Mouse (Mus musculus): ENCODE results near the gene Kmt2e. TPM values are rescaled to one million over a fixed set of nuclear protein-coding genes. Genes with fewer than 3 reads are reported as not detected.

Kmt2e gene
- polyA plus RNA-seq, 1 experiment from 2014 or later: 99.7 TPM

DNA sequence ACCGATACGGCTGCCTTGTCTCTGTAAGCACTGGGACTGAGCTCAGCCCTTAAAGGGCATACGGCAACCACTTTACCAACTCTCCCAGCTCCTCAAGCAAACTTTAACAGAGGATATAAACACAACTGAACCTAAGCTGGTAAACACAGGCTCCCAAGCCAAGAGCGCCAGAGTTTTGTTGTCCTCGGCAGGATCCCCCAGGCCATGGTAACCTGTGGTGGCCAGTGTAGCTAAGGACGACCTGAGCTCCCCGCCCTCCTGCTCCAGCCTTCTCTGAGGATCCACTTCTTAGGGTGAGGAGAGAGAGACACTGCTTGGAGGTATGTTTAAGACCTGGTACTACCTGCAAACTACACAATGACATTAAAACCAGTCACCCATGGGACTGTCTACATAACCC lies 78.3 kb downstream of the Kmt2e start:
- Histone ChIP-seq H3K4me2 (no peak overlapping the region), H3K36me3 (peaks cover 10% of the 10 kb centered on the region; the same call in 1 of the 2 replicates), H3K27ac (no peak overlapping the region), H3K9me3 (no peaks in the 10 kb centered on the region), H3K27me3 (replicated peaks) (no peaks in the 10 kb centered on the region), H3K9ac (no peak overlapping the region), H3K4me1 (no peaks in the 10 kb centered on the region), H3K4me3 (replicated peaks) (no peak overlapping the region)
- 88% methylated on average over 7 of the region's 7 CpGs for WGBS
- no peak for ATAC-seq (ENCODE audit: insufficient read depth, low FRiP score, low read depth)

DNA sequence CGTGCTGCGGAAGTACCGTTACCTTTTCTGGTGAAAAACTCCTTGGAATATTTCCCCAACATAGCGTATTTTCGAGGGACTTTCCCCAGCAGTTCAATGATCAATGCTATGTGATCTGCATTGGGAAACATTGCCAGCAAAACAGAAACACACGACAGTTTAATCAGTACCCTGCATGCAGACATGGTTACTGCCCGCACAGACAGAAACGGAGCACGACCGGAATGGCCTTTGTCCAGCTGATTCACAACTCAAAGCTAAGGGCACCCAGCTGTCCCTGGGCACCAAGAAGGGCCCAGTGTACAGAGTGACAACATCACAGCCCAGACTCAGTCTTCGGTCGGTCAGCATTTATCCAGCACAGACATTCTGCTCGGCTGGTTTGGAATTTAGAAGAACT lies 79.2 kb downstream of the Kmt2e start:
- ATAC-seq (ENCODE audit: insufficient read depth, low FRiP score, low read depth): no peak
- Histone ChIP-seq H3K4me2 (no peak overlapping the region), H3K9ac (no peak overlapping the region), H3K27ac (no peak overlapping the region), H3K36me3 (peaks cover 15% of the 10 kb centered on the region; the same call in 1 of the 2 replicates), H3K4me3 (replicated peaks) (no peak overlapping the region), H3K27me3 (replicated peaks) (no peaks in the 10 kb centered on the region), H3K9me3 (no peaks in the 10 kb centered on the region), H3K4me1 (no peaks in the 10 kb centered on the region)
- 93% methylated on average over 13 of the region's 13 CpGs for WGBS

DNA sequence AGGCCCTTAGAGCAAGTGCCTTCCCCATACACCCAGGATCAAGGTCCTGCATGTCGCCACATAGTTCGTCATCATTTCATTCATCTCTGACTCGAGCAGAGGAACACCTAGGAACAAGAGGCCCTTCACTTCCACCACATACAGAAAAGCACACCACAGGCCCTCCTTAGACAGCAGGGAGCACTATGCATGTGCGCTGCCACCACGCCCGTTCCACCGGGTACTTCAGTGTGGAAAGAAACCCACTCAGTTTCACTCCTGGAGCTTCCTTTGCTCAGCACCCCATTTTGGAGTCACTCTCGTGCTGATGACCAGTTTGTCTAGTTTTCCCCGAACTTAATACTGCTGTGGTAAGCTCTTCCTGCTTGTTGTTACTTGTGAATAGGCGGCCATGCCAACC lies 80.8 kb downstream of the Kmt2e start:
- no peaks in the 10 kb centered on the region for H3K9me3 ChIP-seq
- no peak overlapping the region for H3K4me2 ChIP-seq
- ATAC-seq (ENCODE audit: insufficient read depth, low FRiP score, low read depth): no peak
- H3K27me3 ChIP-seq (replicated peaks): no peaks in the 10 kb centered on the region
- H3K27ac ChIP-seq: no peak overlapping the region
- no peak overlapping the region for H3K9ac ChIP-seq
- H3K4me3 ChIP-seq (replicated peaks): no peak overlapping the region
- peaks cover 15% of the 10 kb centered on the region; the same call in 1 of the 2 replicates for H3K36me3 ChIP-seq
- 89% methylated on average over 10 of the region's 10 CpGs for WGBS
- H3K4me1 ChIP-seq: no peaks in the 10 kb centered on the region

DNA sequence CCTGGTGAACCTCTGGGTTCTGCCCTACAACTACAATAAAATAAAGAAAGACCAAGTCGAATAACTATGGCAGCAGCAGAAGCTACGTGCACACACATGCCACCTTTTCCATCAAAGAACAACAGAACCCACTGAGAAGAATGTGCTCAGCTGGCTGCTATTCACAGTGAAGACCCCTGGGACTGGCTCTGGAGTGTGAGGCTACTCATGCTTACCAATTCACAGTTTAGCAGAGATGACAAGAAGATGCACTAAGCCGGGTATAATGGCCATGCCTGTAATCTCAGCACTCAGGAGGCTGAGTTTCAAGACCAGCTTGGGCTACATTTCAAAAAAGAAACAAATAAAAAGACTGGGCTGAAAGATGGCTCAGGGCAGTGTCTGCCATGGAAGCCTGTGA lies 82.7 kb downstream of the Kmt2e start:
- 81% methylated on average over 3 of the region's 3 CpGs for WGBS

DNA sequence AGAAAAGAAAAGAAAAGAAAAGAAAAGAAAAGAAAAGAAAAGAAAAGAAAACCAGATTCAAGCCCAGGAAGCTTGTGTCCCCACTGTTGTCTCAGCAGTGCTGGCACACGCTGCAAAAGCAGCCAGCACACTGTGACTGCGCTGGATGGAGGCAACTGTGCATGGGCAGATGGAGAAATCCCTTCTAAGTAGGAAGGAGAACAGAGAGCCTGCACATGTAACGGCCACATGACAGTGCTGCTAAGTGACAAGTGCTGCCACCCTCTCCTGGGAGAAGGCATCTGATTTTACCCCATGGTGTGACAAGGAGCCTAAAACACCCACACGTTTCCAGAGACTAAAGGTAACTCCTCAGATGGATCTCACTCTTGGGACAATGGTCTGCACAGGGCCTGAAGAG lies 83.6 kb downstream of the Kmt2e start:
- no peak overlapping the region for H3K4me3 ChIP-seq (replicated peaks)
- H3K27ac ChIP-seq: no peak overlapping the region
- H3K4me1 ChIP-seq: no peaks in the 10 kb centered on the region
- H3K9ac ChIP-seq: no peak overlapping the region
- WGBS: 83% methylated on average over 4 of the region's 4 CpGs
- ATAC-seq (ENCODE audit: insufficient read depth, low FRiP score, low read depth): no peak
- H3K4me2 ChIP-seq: no peak overlapping the region
- no peaks in the 10 kb centered on the region for H3K27me3 ChIP-seq (replicated peaks)
- no peaks in the 10 kb centered on the region for H3K9me3 ChIP-seq
- H3K36me3 ChIP-seq: peaks cover 15% of the 10 kb centered on the region; the same call in 1 of the 2 replicates

More for the DNA sequence above, 82.7 kb downstream of the Kmt2e start:
- H3K4me3 ChIP-seq (replicated peaks): no peak overlapping the region
- no peak overlapping the region for H3K27ac ChIP-seq
- H3K4me2 ChIP-seq: no peak overlapping the region
- no peak for ATAC-seq (ENCODE audit: insufficient read depth, low FRiP score, low read depth)
- no peaks in the 10 kb centered on the region for H3K27me3 ChIP-seq (replicated peaks)
- H3K4me1 ChIP-seq: no peaks in the 10 kb centered on the region
- no peaks in the 10 kb centered on the region for H3K9me3 ChIP-seq
- H3K36me3 ChIP-seq: peaks cover 15% of the 10 kb centered on the region; the same call in 1 of the 2 replicates
- no peak overlapping the region for H3K9ac ChIP-seq

DNA sequence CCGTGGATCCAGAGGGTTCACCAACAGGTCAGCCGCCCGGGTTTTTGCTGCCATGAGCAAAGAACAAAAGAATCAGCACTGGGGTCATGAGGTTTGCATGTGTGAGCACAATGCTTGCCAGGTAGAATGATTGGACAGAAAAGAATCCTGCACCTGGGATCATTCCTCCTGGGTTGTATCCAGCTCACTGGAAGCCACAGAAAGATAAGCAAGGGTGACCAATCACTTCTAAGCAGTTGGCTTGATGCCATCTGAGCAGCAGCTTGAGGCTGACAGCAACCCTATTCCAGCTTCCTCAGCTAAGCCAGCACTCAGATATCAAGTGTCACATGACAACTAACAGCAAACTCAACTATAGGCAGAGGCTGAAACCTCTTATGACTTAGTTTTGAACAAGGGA lies 84.4 kb downstream of the Kmt2e start:
- peak; percentile 72 for ATAC-seq (ENCODE audit: insufficient read depth, low FRiP score, low read depth)
- Histone ChIP-seq H3K9me3 (no peaks in the 10 kb centered on the region), H3K9ac (no peak overlapping the region), H3K27ac (no peak overlapping the region), H3K4me1 (no peaks in the 10 kb centered on the region), H3K27me3 (replicated peaks) (no peaks in the 10 kb centered on the region), H3K4me2 (no peak overlapping the region), H3K4me3 (replicated peaks) (no peak overlapping the region), H3K36me3 (peaks cover 15% of the 10 kb centered on the region; the same call in 1 of the 2 replicates)
- 39% methylated on average over 3 of the region's 3 CpGs for WGBS

DNA sequence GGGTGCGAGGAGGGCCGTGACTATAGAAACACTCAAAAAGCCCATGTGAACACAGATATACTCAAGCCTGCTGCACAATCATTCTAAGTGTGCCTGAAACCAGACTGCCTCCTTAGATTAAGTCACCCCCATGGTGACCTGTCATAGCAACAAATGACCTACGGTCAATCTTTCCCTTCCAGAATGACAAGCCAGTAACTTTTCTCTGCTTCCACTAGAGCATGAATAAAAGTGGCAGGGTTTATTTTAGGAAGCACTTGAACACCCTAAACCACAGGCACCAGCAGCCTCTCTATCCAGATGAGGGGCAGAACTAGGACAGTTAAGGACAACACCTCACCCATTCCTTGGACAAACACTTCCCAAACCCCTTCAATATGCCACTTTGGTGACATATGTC lies 85.4 kb downstream of the Kmt2e start:
- no peak overlapping the region for H3K4me2 ChIP-seq
- no peak overlapping the region for H3K4me3 ChIP-seq (replicated peaks)
- no peaks in the 10 kb centered on the region for H3K9me3 ChIP-seq
- no peak for ATAC-seq (ENCODE audit: insufficient read depth, low FRiP score, low read depth)
- no peaks in the 10 kb centered on the region for H3K4me1 ChIP-seq
- no peak overlapping the region for H3K9ac ChIP-seq
- H3K27ac ChIP-seq: no peak overlapping the region
- peaks cover 15% of the 10 kb centered on the region; the same call in 1 of the 2 replicates for H3K36me3 ChIP-seq
- H3K27me3 ChIP-seq (replicated peaks): no peaks in the 10 kb centered on the region
- WGBS: 91% methylated on average over 3 of the region's 3 CpGs

DNA sequence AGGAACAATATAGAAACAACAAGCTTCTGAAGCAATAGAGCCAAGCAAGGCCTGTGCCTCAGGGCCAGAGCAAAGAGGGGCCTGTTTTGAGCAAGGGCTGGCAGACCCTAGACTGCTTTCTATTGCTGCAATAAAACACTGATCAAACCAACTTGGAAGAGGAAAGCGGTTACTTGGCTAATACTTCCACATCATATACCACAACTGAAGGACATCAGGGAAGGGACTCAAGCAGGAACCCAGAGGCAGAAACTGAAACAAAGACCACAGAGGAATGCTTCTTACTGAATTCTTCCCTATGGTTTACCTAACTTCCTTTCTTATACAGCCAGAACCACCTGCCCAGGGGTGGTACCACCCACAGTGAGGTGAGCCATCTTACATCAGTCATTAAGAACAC lies 87.4 kb downstream of the Kmt2e start:
- no peak for ATAC-seq (ENCODE audit: insufficient read depth, low FRiP score, low read depth)
- no peak overlapping the region for H3K4me2 ChIP-seq
- no peak overlapping the region for H3K9ac ChIP-seq
- WGBS: 96% methylated on average over 1 of the region's 1 CpGs
- no peak overlapping the region for H3K4me3 ChIP-seq (replicated peaks)
- no peaks in the 10 kb centered on the region for H3K27me3 ChIP-seq (replicated peaks)
- no peaks in the 10 kb centered on the region for H3K9me3 ChIP-seq
- no peaks in the 10 kb centered on the region for H3K4me1 ChIP-seq
- H3K27ac ChIP-seq: no peak overlapping the region
- peaks cover 15% of the 10 kb centered on the region; the same call in 1 of the 2 replicates for H3K36me3 ChIP-seq

DNA sequence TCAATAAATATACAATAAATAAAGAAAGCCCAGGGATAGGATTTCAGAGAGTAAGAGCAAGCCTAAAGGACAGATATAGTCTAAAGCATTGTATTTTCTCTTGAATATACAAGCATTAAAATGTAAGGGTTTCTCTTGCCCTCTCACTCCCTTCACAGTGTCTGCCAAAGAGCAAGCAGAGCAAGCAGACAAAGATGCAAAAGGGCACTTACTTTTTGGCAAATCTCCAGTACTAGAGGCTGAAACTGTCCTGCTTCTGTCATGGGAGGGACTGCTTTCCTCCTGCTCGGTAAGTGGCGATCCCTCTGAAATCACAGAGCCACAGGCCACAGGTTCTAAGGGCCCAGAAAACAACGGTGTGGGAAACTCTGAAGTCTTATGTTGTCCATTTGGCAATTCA lies 89.7 kb downstream of the Kmt2e start:
- H3K36me3 ChIP-seq: peaks cover 13% of the 10 kb centered on the region; the same call in 1 of the 2 replicates
- H3K9ac ChIP-seq: no peak overlapping the region
- WGBS: 81% methylated on average over 3 of the region's 3 CpGs
- H3K4me3 ChIP-seq (replicated peaks): no peak overlapping the region
- H3K27me3 ChIP-seq (replicated peaks): no peaks in the 10 kb centered on the region
- no peak for ATAC-seq (ENCODE audit: insufficient read depth, low FRiP score, low read depth)
- H3K9me3 ChIP-seq: no peaks in the 10 kb centered on the region
- H3K4me1 ChIP-seq: no peaks in the 10 kb centered on the region
- H3K27ac ChIP-seq: no peak overlapping the region
- no peak overlapping the region for H3K4me2 ChIP-seq

DNA sequence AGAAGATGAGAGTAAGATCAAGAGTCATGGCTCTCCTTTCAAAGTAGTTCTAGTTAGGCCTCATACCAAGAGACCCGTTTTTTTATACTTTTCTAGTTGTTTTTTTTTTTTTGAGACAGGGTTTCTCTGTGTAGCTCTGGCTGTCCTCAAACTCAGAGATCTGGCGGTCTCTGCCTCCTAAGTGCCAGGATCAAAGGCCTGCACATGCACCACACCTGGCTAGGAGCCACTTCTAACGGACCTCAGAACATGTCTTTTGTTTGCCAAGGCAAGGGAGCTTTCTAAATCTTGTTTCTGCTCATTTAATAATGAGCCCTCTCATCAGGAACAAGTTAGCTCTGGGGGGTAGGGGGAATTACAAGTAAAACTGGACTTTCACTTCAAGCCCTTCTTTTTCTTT lies 90.4 kb downstream of the Kmt2e start:
- ATAC-seq (ENCODE audit: insufficient read depth, low FRiP score, low read depth): no peak
- Histone ChIP-seq H3K4me2 (no peak overlapping the region), H3K4me1 (no peaks in the 10 kb centered on the region), H3K4me3 (replicated peaks) (no peak overlapping the region), H3K36me3 (peaks cover 13% of the 10 kb centered on the region; the same call in 1 of the 2 replicates), H3K9me3 (no peaks in the 10 kb centered on the region), H3K27me3 (replicated peaks) (no peaks in the 10 kb centered on the region), H3K9ac (no peak overlapping the region), H3K27ac (no peak overlapping the region)
- WGBS: 73% methylated on average over 3 of the region's 3 CpGs

DNA sequence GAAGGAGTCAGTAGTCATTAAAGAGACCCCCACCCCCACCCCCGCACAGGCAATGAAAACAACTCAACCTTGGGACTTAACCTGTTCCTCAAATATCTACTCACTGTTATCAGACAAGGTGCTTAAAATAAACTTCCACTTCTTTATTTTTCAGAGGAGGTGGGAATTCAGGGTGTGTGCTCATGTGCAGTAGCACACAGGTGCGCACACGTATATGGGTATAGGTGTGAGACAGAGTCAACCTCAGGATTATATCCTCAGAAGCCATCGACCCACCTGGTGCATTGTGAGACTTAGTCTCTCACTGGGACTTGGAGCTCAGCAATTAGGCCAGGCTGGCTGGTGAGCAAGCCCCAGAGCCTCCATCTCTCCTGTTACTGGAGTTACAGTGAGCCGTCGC lies 96.9 kb downstream of the Kmt2e start:
- Histone ChIP-seq H3K36me3 (0 out of 2 replicates have a peak, but pooled peaks cover 7% of the 10 kb centered on the region), H3K27me3 (replicated peaks) (no peaks in the 10 kb centered on the region), H3K9me3 (no peaks in the 10 kb centered on the region), H3K27ac (0 out of 2 replicates have a peak overlapping the region, but pooled peaks have one; percentile 21), H3K4me3 (replicated peaks) (no peak overlapping the region), H3K4me2 (no peak overlapping the region), H3K4me1 (no peaks in the 10 kb centered on the region), H3K9ac (no peak overlapping the region)
- 80% methylated on average over 6 of the region's 6 CpGs for WGBS
- ATAC-seq (ENCODE audit: insufficient read depth, low FRiP score, low read depth): peak; percentile 68; the same call in 1 of the 2 replicates

DNA sequence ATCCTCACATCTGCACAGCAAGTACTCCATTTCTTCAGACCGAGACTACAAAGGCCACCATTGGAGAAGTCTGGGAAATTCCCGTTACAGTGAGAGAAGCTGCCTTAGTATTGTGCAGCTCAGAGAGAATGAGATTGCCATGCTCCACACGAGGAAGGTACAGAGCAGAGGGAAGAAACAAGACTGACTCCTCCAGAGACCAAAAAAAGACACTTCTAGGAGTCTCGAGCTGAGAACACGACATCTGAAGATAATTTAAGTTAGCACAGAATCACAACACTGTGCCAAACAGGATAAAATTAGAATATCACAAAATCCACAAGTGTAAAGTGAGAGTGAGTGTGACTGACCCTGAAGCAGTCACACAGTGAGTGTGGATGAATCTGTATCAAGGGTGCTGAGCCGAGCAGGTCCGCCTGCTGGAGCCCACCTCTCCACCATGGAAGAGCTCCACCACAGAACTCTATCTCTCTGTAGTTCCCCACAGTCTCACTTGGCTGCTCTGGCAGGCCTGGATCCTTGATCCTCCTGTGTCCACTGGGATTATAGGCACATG lies 97.4 kb downstream of the Kmt2e start:
- H3K9ac ChIP-seq: no peak overlapping the region
- H3K4me3 ChIP-seq (replicated peaks): no peak overlapping the region
- H3K4me2 ChIP-seq: no peak overlapping the region
- 0 out of 2 replicates have a peak, but pooled peaks cover 7% of the 10 kb centered on the region for H3K36me3 ChIP-seq
- WGBS: 86% methylated on average over 7 of the region's 7 CpGs
- 0 out of 2 replicates have a peak overlapping the region, but pooled peaks have one; percentile 21 for H3K27ac ChIP-seq
- H3K9me3 ChIP-seq: no peaks in the 10 kb centered on the region
- no peaks in the 10 kb centered on the region for H3K27me3 ChIP-seq (replicated peaks)
- H3K4me1 ChIP-seq: no peaks in the 10 kb centered on the region
- ATAC-seq (ENCODE audit: insufficient read depth, low FRiP score, low read depth): no peak

DNA sequence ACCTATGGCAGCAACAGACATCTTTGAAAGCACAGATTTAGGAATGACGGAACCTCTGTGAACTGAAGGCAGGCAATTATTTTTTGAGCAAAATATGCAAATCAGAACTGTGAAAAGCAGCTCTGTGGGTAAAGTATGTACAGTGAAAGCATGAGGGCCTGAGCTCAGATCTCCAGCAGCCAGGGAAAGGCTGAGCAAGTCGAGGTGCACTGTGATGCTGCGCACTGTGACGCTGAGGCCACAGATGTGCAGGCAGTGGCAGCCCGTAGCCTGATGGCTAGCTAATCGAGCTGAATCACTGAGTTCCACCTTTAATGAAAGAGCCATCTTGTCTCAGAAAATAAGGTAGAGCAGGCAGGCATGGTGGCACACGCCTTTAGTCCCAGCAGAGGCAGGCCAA lies 101.5 kb downstream of the Kmt2e start:
- H3K27me3 ChIP-seq (replicated peaks): no peaks in the 10 kb centered on the region
- H3K27ac ChIP-seq: no peak overlapping the region
- no peak overlapping the region for H3K4me3 ChIP-seq (replicated peaks)
- H3K4me2 ChIP-seq: no peak overlapping the region
- peaks cover 7% of the 10 kb centered on the region; the same call in 1 of the 2 replicates for H3K36me3 ChIP-seq
- no peak overlapping the region for H3K9ac ChIP-seq
- 90% methylated on average over 7 of the region's 7 CpGs for WGBS
- no peak for ATAC-seq (ENCODE audit: insufficient read depth, low FRiP score, low read depth)
- H3K4me1 ChIP-seq: no peaks in the 10 kb centered on the region
- H3K9me3 ChIP-seq: no peaks in the 10 kb centered on the region
